Mouse (Mus musculus): ENCODE measurements around the gene Cdkn1c.

Cdkn1c gene

GRCm38 (mm10) chr7:143473347-143474101 lies 12.7 kb upstream of the Cdkn1c start, which contains the start of gene Slc22a18:
Gene Slc22a18 (plus strand): TSS chr7:143473736.
- peak; percentile 75 to 82 for DNase-seq

GRCm38 (mm10) chr7:143469946-143470345 lies 9.1 kb upstream of the Cdkn1c start:
- DNase-seq, result peak; percentile 71 to 89

GRCm38 (mm10) chr7:143467714-143468113 lies 6.9 kb upstream of the Cdkn1c start:
- no peak for DNase-seq

- DNase-seq, result peak; percentile 70 to 91
Measured at GRCm38 (mm10) chr7:143466099-143466677, 5.3 kb upstream of the Cdkn1c start.

GRCm38 (mm10) chr7:143464811-143465560 lies 4.1 kb upstream of the Cdkn1c start:
- DNase-seq, result peak in 1 of 2 experiments; percentile 80

- DNase-seq, result peak; percentile 57 to 93
Measured at GRCm38 (mm10) chr7:143463865-143464415, 3.1 kb upstream of the Cdkn1c start.

GRCm38 (mm10) chr7:143462516-143462915 lies 1.7 kb upstream of the Cdkn1c start:
- DNase-seq, result no peak

GRCm38 (mm10) chr7:143461920-143462319 lies 1.1 kb upstream of the Cdkn1c start:
- DNase-seq, result no peak

- DNase-seq, result no peak
Measured at GRCm38 (mm10) chr7:143461294-143461870, 532 bp upstream of the Cdkn1c start.

- peak in 1 of 2 experiments; percentile 11 for DNase-seq
Measured at GRCm38 (mm10) chr7:143460217-143460834, 524 bp downstream of the Cdkn1c start.

GRCm38 (mm10) chr7:143459332-143460211 lies 1.3 kb downstream of the Cdkn1c start:
- peak in 1 of 2 experiments; percentile 70 for DNase-seq

GRCm38 (mm10) chr7:143458963-143459331 lies 1.9 kb downstream of the Cdkn1c start:
- DNase-seq, result peak in 1 of 2 experiments; percentile 9

- no peak for DNase-seq
Measured at GRCm38 (mm10) chr7:143447130-143447529, 13.7 kb downstream of the Cdkn1c start.

GRCm38 (mm10) chr7:143445651-143446460 lies 15.0 kb downstream of the Cdkn1c start:
- peak in 1 of 2 experiments; percentile 40 for DNase-seq

- DNase-seq, result no peak
Measured at GRCm38 (mm10) chr7:143444955-143445648, 15.7 kb downstream of the Cdkn1c start.

- no peak for DNase-seq
Measured at GRCm38 (mm10) chr7:143444580-143444954, 16.3 kb downstream of the Cdkn1c start.

GRCm38 (mm10) chr7:143438965-143439364 lies 21.9 kb downstream of the Cdkn1c start:
- DNase-seq, result no peak

- DNase-seq, result peak in 1 of 2 experiments; percentile 33
Measured at GRCm38 (mm10) chr7:143437894-143438581, 22.8 kb downstream of the Cdkn1c start.

Measured in kidney, postnatal 36 days (tissue).